Mouse (Mus musculus): ENCODE results near the gene Hspb6. TPM values are rescaled to one million over a fixed set of nuclear protein-coding genes. Genes with fewer than 3 reads are reported as not detected.

Gene Hspb6
- polyA plus RNA-seq, 1 experiment from 2014 or later: 10.1 TPM

- Histone ChIP-seq H3K4me3 (ENCODE audit: low read depth, low read length) (no peak overlapping the region), H3K36me3 (ENCODE audit: control insufficient read depth, insufficient read depth, low read length) (no peaks in the 10 kb centered on the region), H3K4me2 (ENCODE audit: low read length) (no peak overlapping the region), H3K9me3 (replicated peaks; ENCODE audit: control insufficient read depth, low read length) (no peaks in the 10 kb centered on the region), H3K27me3 (replicated peaks; ENCODE audit: control insufficient read depth, insufficient read depth, low read length) (no peaks in the 10 kb centered on the region), H3K4me1 (ENCODE audit: control insufficient read depth, insufficient read depth, low read length) (no peaks in the 10 kb centered on the region), H3K27ac (ENCODE audit: low read depth, low read length) (no peak overlapping the region), H3K9ac (ENCODE audit: low read length) (no peak overlapping the region)
- WGBS: 82% methylated on average over 5 of the region's 5 CpGs
- no peak for ATAC-seq
- no peak for DNase-seq (ENCODE audit: low spot score)
These were observed 44.1 kb downstream of the Hspb6 start for GRCm38 (mm10) chr7:30596093-30596492.

- Histone ChIP-seq H3K27me3 (replicated peaks; ENCODE audit: control insufficient read depth, insufficient read depth, low read length) (no peaks in the 10 kb centered on the region), H3K36me3 (ENCODE audit: control insufficient read depth, insufficient read depth, low read length) (no peaks in the 10 kb centered on the region), H3K9ac (ENCODE audit: low read length) (no peak overlapping the region), H3K9me3 (replicated peaks; ENCODE audit: control insufficient read depth, low read length) (no peaks in the 10 kb centered on the region), H3K4me2 (ENCODE audit: low read length) (no peak overlapping the region), H3K4me3 (ENCODE audit: low read depth, low read length) (no peak overlapping the region), H3K27ac (ENCODE audit: low read depth, low read length) (no peak overlapping the region), H3K4me1 (ENCODE audit: control insufficient read depth, insufficient read depth, low read length) (no peaks in the 10 kb centered on the region)
- 41% methylated on average over 5 of the region's 5 CpGs for WGBS
- no peak for DNase-seq (ENCODE audit: low spot score)
- ATAC-seq: no peak
These were observed 44.8 kb downstream of the Hspb6 start for GRCm38 (mm10) chr7:30596811-30597210.

GRCm38 (mm10) chr7:30598786-30599185, 46.8 kb downstream of the Hspb6 start, which contains the start of gene Zbtb32:
Gene Zbtb32 (minus strand): TSS chr7:30598909.
- Histone ChIP-seq H3K27ac (ENCODE audit: low read depth, low read length) (no peak within 1 kb of the TSS; the same call in 1 of the 2 replicates), H3K27me3 (replicated peaks; ENCODE audit: control insufficient read depth, insufficient read depth, low read length) (no peaks in the 10 kb centered on the region), H3K9ac (ENCODE audit: low read length) (no peak within 1 kb of the TSS), H3K4me3 (ENCODE audit: low read depth, low read length) (peak within 1 kb of the TSS; percentile 13; the same call in 1 of the 2 replicates), H3K36me3 (ENCODE audit: control insufficient read depth, insufficient read depth, low read length) (no peaks in the 10 kb centered on the region), H3K9me3 (replicated peaks; ENCODE audit: control insufficient read depth, low read length) (no peaks in the 10 kb centered on the region), H3K4me2 (ENCODE audit: low read length) (peak within 1 kb of the TSS; percentile 42), H3K4me1 (ENCODE audit: control insufficient read depth, insufficient read depth, low read length) (no peaks in the 10 kb centered on the region)
- ATAC-seq: no peak
- no peak for DNase-seq (ENCODE audit: low spot score)
- 91% methylated on average over 12 of the region's 12 CpGs for WGBS

GRCm38 (mm10) chr7:30599933-30600353, 48.0 kb downstream of the Hspb6 start:
- H3K9ac ChIP-seq (ENCODE audit: low read length): peak overlapping the region; percentile 30; the same call in 1 of the 2 replicates
- under 1% methylated on average over 16 of the region's 16 CpGs for WGBS
- H3K27ac ChIP-seq (ENCODE audit: low read depth, low read length): peak overlapping the region; percentile 49; the same call in 1 of the 2 replicates

GRCm38 (mm10) chr7:30600651-30601050, 48.7 kb downstream of the Hspb6 start:
- no peaks in the 10 kb centered on the region for H3K9me3 ChIP-seq (replicated peaks; ENCODE audit: control insufficient read depth, low read length)
- WGBS: 63% methylated on average over 7 of the region's 7 CpGs
- DNase-seq (ENCODE audit: low spot score): no peak
- H3K4me2 ChIP-seq (ENCODE audit: low read length): no peak overlapping the region
- H3K4me1 ChIP-seq (ENCODE audit: control insufficient read depth, insufficient read depth, low read length): no peaks in the 10 kb centered on the region
- H3K27me3 ChIP-seq (replicated peaks; ENCODE audit: control insufficient read depth, insufficient read depth, low read length): no peaks in the 10 kb centered on the region
- H3K36me3 ChIP-seq (ENCODE audit: control insufficient read depth, insufficient read depth, low read length): no peaks in the 10 kb centered on the region
- peak overlapping the region; percentile 30; the same call in 1 of the 2 replicates for H3K9ac ChIP-seq (ENCODE audit: low read length)
- H3K27ac ChIP-seq (ENCODE audit: low read depth, low read length): peak overlapping the region; percentile 49; the same call in 1 of the 2 replicates
- H3K4me3 ChIP-seq (ENCODE audit: low read depth, low read length): no peak overlapping the region
- ATAC-seq: no peak

More at GRCm38 (mm10) chr7:30599933-30600353, 48.0 kb downstream of the Hspb6 start:
- H3K27me3 ChIP-seq (replicated peaks; ENCODE audit: control insufficient read depth, insufficient read depth, low read length): no peaks in the 10 kb centered on the region
- H3K9me3 ChIP-seq (replicated peaks; ENCODE audit: control insufficient read depth, low read length): no peaks in the 10 kb centered on the region
- DNase-seq (ENCODE audit: low spot score) (peak; percentile 99), ATAC-seq (peak; percentile 98)
- no peaks in the 10 kb centered on the region for H3K36me3 ChIP-seq (ENCODE audit: control insufficient read depth, insufficient read depth, low read length)
- H3K4me3 ChIP-seq (ENCODE audit: low read depth, low read length): peak overlapping the region; percentile 13; the same call in 1 of the 2 replicates
- peak overlapping the region; percentile 42 for H3K4me2 ChIP-seq (ENCODE audit: low read length)
- H3K4me1 ChIP-seq (ENCODE audit: control insufficient read depth, insufficient read depth, low read length): no peaks in the 10 kb centered on the region

GRCm38 (mm10) chr7:30602583-30602982, 50.6 kb downstream of the Hspb6 start:
- DNase-seq (ENCODE audit: low spot score) (no peak), ATAC-seq (no peak)
- Histone ChIP-seq H3K36me3 (ENCODE audit: control insufficient read depth, insufficient read depth, low read length) (no peaks in the 10 kb centered on the region), H3K27ac (ENCODE audit: low read depth, low read length) (no peak overlapping the region), H3K4me3 (ENCODE audit: low read depth, low read length) (no peak overlapping the region), H3K4me1 (ENCODE audit: control insufficient read depth, insufficient read depth, low read length) (no peaks in the 10 kb centered on the region), H3K4me2 (ENCODE audit: low read length) (no peak overlapping the region), H3K27me3 (replicated peaks; ENCODE audit: control insufficient read depth, insufficient read depth, low read length) (no peaks in the 10 kb centered on the region), H3K9ac (ENCODE audit: low read length) (no peak overlapping the region), H3K9me3 (replicated peaks; ENCODE audit: control insufficient read depth, low read length) (no peaks in the 10 kb centered on the region)
- 64% methylated on average over 3 of the region's 3 CpGs for WGBS

GRCm38 (mm10) chr7:30604424-30604823, 52.4 kb downstream of the Hspb6 start:
- WGBS: 58% methylated on average over 8 of the region's 8 CpGs
- no peak overlapping the region for H3K9ac ChIP-seq (ENCODE audit: low read length)
- DNase-seq (ENCODE audit: low spot score): no peak

GRCm38 (mm10) chr7:30604944-30605343, 53.0 kb downstream of the Hspb6 start:
- H3K27me3 ChIP-seq (replicated peaks; ENCODE audit: control insufficient read depth, insufficient read depth, low read length): no peaks in the 10 kb centered on the region
- no peaks in the 10 kb centered on the region for H3K9me3 ChIP-seq (replicated peaks; ENCODE audit: control insufficient read depth, low read length)
- H3K4me3 ChIP-seq (ENCODE audit: low read depth, low read length): no peak overlapping the region
- DNase-seq (ENCODE audit: low spot score) (no peak), ATAC-seq (no peak)
- no peak overlapping the region for H3K4me2 ChIP-seq (ENCODE audit: low read length)
- WGBS: 87% methylated on average over 8 of the region's 8 CpGs
- H3K27ac ChIP-seq (ENCODE audit: low read depth, low read length): no peak overlapping the region
- no peak overlapping the region for H3K9ac ChIP-seq (ENCODE audit: low read length)
- H3K4me1 ChIP-seq (ENCODE audit: control insufficient read depth, insufficient read depth, low read length): no peaks in the 10 kb centered on the region
- H3K36me3 ChIP-seq (ENCODE audit: control insufficient read depth, insufficient read depth, low read length): no peaks in the 10 kb centered on the region

More at GRCm38 (mm10) chr7:30604424-30604823, 52.4 kb downstream of the Hspb6 start:
- Histone ChIP-seq H3K4me1 (ENCODE audit: control insufficient read depth, insufficient read depth, low read length) (no peaks in the 10 kb centered on the region), H3K27me3 (replicated peaks; ENCODE audit: control insufficient read depth, insufficient read depth, low read length) (no peaks in the 10 kb centered on the region), H3K36me3 (ENCODE audit: control insufficient read depth, insufficient read depth, low read length) (no peaks in the 10 kb centered on the region), H3K9me3 (replicated peaks; ENCODE audit: control insufficient read depth, low read length) (no peaks in the 10 kb centered on the region), H3K4me2 (ENCODE audit: low read length) (no peak overlapping the region), H3K4me3 (ENCODE audit: low read depth, low read length) (no peak overlapping the region), H3K27ac (ENCODE audit: low read depth, low read length) (no peak overlapping the region)
- no peak for ATAC-seq
